Mouse (Mus musculus) heart, postnatal 36 days (tissue): ENCODE data around the gene Taf3. TPM values are rescaled to one million over a fixed set of nuclear protein-coding genes. Genes with fewer than 3 reads are reported as not detected.

Experiments
- DNase-seq, 2 experiments: peaks; one replicate each; pipeline ENCODE4 v3.0.0; 2021 to 2022
- intact Hi-C: fragments of 180-260 bp; cut with DNase I; formaldehyde crosslinking; loops from one replicate; pipeline ENCODE4 v1.15.1; 2025
- total RNA-seq, 2 experiments: library from RNA; stranded (reverse); gene quantifications; 2 replicates each; pipeline ENCODE4 v1.2.3; 2021

Gene Taf3
- total RNA-seq, 2 experiments from 2014 or later = 7.5 to 9.2 TPM

DNA sequence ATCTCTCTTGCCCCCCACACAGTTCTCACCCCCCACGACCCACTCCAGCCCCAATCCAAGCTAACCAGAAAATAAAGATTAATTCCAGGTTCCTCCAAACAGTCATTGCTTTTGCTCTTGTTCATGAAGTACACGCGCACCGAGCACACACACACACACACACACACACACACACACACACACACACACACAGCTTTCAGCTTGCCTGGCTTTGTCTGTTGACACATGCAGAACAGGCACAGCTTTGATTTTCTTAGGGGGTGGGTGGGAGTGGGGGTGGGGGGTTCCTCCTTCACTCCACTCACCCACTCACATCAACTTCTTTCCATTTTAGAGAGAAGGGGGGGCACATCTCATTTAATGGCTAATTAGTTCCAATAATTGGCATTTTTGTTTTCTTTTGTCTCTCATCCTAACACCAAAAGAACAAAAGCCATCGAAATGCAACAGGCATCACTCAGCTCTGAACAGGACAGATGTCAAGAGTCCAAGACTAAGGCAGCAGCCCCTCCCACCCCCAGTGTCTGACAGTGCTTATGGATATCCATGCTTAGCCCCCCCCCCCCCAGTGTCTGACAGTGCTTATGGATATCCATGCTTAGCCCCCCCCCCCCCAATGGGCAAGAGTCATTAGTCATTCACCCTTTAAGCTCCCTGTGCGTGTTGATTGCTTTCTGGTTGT, 155.0 kb downstream of the Taf3 start:
- intact Hi-C loops = no loop called here
- no peak for DNase-seq

DNA sequence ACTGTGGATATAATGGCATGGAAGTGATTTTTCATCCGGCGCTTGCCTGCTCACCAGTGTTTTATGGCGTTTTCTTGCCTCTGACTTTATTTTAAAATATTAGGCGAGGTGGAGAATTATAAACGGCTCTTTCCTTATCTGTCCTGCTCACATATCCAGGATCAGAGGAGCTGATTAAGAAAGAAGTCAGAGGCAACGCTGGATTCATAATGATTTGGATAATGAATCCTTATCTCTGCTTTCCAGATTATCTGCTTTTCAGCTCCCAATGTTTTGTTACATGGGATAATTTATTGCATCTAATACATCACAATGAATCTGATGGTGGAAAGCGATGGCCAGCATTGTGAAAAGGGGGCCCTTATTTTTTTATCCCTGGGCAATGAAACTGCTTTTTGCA, 155.9 kb downstream of the Taf3 start:
- DNase-seq = no peak
- intact Hi-C loops = no loop called here

DNA sequence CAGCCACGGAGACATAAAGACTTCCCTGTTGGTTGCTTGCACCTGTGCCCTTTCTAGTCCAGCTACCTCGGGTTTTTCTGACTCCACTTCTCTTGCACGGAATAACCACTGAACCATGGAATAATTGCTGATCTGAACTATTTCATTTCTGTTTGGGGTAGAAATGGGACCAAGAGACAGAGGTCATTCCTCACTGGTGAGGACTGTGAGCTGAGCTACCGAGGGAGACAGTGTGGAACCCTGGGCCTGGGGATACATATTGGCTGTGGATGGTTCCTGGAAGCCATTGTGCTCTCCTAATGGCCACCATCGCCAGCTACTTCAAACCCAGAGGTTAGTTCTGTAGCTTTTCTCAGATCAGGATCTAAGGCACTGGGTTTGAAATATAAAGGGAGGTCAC, 157.5 kb downstream of the Taf3 start:
- DNase-seq = no peak
- intact Hi-C loops = no loop called here

DNA sequence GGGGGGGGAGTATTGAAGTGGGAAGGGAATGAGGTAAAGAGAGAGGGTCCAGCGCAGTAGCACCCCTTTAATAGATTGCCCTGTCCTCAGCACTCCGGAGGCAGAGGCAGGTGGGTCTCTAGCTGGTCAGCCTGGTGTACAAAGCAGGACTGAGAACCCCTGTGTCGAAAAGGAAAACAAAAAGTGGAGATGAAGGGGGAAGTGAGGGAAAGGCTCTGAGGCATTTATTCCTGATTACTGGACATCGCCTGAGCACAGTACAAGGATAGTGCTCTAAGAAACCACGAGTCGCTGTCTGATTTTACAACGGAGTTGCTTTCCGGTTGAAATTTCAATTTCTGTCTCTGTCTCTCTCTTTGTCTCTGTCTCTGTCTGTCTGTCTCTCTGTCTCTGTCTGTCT, 158.1 kb downstream of the Taf3 start:
- intact Hi-C loops = no loop called here
- DNase-seq = no peak

DNA sequence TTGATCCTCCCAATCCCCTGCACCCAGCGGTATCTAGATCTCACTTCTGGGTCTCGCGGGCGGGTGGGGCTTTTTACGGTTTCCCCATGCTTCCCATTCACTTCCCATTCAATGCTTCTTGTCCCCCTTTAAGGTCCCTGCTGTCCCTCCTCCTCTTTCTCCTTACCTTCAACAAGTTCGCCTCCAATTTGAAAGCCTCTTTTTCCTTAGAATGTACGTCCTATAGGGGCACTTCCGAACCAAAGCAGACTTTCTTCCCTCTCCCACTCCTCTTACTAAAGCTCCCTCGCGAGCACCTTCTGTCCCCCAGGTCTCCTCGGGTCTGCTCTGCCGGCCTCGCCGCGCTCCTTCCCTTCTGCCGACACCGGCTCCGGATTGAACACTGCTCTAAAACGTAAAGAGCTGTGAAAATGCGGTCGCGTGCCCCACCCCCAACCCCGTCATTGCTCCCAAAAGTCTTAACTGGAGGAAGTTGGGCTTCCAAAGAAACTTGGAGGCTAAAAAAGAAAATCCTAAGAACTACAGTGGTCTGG, 158.7 kb downstream of the Taf3 start, which contains the start of gene Gata3:
Gene Gata3 (minus strand): TSS at position 384 of the 533 bp plus-strand sequence.
- intact Hi-C loops = loop anchor here (2.0 to 10.0 kb wide), 2 partner anchors 121 to 1215 kb away; no protein-coding TSS in a partner anchor

DNA sequence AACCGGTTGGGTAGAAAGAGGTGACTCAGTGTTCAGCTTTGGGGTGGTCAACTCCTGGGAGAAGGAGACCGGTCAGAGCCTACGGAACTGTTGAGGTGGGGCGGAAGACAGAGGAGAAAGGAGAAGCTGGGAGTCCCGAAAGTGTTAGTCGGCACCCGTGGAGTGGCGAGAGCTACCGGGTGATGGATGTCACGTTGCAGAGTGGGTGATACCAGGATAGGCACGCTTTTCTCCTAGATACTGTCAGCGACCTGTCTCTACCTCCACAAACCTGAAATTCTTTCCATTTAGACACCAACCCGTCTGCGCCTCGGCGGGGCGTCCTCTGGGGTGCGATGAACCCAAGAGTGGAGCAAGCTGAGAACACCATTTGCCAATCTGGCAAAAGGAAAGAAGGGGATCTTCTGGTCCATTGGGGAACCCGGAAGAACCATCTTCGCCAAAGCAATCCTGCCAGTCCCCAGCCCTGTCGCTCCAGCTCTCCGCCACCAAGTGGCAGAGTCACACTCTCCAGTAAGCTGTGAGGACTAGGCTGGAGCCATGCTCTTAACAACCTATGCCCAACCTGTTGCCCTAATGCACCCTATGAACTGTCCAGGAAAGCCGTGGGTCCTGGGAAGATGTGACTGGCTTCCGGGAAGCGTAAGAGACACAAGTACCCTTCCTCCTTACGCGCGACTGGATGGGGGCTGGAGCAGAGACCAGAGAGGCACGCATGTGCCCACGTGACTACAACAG, 159.3 kb downstream of the Taf3 start, which contains the start of gene 9230102O04Rik:
Gene 9230102O04Rik (minus strand): TSS at position 628 of the 738 bp plus-strand sequence.
- intact Hi-C loops = loop anchor here (2.0 to 10.0 kb wide), 2 partner anchors 122 to 1214 kb away; no protein-coding TSS in a partner anchor
- DNase-seq = no peak

More for the DNA sequence above, 158.7 kb downstream of the Taf3 start, which contains the start of gene Gata3:
- no peak for DNase-seq

DNA sequence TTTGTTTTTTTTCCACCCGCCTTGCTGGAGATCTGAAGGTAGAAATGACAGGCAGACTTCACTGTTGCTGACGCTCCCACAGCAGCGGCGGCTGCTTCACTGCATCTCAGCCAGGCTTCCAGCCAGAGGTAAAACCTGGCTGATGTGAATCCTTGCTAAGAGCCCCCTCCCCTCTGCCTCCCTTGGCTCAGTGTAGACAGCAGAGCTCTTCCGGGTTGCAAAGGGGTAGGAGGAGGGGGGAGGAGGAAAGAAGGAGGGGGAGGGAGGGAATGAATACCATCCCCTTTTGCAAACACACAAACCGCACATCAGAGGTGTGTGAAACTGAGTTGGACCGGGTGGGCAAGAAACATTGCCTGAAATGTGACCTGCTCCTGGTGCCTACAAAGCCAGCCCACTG, 160.8 kb downstream of the Taf3 start:
- intact Hi-C loops = loop anchor here (2.0 to 10.0 kb wide), 2 partner anchors 123 to 1213 kb away; no protein-coding TSS in a partner anchor

DNA sequence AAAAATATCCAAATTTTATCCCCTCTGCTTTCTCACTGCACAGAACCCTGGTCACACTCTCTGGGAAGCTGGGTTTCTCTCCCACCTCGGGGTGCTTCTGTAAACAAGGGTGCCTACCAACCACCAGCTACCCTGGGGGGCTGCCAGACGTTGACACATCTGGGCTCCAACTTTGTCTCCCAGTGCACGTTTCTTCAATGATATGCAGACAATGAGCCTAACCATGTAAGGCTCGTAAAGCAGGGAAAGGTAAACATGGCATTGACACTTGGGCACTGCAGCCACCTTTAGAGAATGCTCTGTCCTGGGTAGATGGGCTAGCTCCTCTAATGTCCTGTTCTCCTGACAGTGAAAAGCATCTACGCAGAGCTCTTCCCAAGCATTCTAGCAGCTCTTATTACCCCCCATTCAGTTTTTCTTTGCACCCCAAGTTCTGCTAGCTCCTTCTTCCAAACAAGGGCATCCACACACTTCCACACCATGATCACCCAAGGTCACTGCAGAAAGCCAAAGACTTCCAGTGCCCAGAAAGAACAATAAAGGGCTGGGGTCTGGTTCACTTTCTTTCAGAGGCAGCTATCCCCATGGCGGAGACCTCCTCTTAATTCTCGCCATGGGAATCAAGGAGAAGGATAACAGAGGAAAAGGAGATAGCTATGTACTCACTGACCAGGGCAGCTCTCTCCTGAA, 161.3 kb downstream of the Taf3 start:
- intact Hi-C loops = loop anchor here (10.0 kb wide), 1 partner anchor 1212 kb away; no protein-coding TSS in a partner anchor
- no peak for DNase-seq

More for the DNA sequence above, 160.8 kb downstream of the Taf3 start:
- DNase-seq = no peak

DNA sequence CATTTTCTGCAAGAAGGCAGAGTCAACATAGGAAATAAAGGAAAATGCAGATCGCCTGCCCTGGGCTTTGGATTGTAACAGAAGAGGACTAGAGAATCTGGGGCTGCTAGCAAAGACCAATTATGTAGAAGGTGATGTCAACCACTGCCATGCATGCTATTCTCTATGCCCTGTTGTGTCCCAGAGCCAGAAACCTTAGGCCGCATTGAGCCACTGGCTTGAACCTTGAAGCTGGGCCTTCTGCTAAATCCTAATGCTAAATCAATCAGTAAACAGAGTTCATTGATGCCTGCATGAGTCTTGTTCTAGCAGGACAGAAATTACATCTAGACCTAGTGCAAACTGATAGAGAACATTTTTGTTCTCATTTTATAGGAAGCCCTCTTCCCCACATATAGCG, 162.4 kb downstream of the Taf3 start:
- intact Hi-C loops = loop anchor here (10.0 kb wide), 1 partner anchor 1211 kb away; no protein-coding TSS in a partner anchor

DNA sequence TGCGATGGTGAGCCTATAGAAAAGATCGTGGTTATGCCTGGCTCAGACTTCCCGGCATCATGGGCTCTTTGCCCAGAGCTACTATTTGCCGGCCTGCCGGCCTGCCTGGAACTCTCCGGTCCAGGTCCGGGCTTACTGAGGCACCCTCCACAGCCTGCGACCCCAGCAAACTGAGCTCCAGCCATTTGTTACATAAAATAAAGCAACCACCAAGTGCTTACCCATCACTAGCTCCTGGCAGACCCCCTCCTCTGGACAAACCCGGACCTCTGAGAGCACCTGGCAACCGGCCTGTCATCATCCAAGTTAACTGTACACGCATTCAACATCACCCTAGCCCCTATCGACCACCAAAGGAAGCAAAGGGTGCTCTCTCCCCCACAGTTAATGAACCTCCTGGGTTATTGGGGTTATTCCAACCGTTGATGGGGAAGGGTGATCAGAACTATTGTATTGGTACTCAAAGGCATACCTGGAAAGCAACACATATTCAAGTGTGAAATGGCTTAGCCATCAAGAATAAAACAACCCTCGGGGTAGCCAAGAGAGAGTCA, 163.1 kb downstream of the Taf3 start:
- no peak for DNase-seq
- intact Hi-C loops = loop anchor here (10.0 kb wide), 1 partner anchor 1210 kb away; no protein-coding TSS in a partner anchor

More for the DNA sequence above, 162.4 kb downstream of the Taf3 start:
- no peak for DNase-seq

DNA sequence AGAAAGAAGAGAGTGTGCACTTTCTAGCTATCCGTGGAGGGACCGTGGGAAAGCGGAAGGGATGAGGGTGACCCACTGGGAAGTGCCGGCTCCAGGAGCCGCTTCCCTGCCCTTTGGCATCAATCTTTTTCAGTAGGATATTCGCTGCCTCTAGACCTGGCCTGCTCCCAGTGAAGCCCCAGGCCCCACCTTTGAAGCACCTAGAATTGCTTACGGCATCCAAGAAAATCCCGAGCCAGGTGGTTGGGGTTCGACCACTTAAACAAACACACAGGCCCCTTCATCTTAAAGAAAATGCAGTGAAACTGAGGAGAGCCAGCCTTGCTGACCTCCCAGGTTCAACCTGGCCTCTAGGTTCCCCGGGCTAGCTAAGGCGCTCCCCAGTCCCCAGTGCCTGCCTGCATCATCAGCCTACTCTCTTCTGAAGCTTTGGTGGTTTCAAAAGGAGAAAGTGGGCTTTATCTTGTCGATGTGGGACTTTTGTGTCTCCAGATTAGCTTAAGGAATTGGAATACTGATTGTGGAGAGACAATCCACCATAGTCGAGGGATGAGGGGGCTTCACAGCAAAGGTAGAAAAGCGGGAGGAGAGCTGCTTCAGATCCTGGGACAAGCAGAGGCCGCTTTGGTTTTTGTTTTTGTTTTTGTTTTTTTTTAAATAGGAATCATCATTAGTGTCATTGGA, 163.7 kb downstream of the Taf3 start:
- intact Hi-C loops = loop anchor here (10.0 kb wide), 1 partner anchor 1210 kb away; no protein-coding TSS in a partner anchor
- no peak for DNase-seq

DNA sequence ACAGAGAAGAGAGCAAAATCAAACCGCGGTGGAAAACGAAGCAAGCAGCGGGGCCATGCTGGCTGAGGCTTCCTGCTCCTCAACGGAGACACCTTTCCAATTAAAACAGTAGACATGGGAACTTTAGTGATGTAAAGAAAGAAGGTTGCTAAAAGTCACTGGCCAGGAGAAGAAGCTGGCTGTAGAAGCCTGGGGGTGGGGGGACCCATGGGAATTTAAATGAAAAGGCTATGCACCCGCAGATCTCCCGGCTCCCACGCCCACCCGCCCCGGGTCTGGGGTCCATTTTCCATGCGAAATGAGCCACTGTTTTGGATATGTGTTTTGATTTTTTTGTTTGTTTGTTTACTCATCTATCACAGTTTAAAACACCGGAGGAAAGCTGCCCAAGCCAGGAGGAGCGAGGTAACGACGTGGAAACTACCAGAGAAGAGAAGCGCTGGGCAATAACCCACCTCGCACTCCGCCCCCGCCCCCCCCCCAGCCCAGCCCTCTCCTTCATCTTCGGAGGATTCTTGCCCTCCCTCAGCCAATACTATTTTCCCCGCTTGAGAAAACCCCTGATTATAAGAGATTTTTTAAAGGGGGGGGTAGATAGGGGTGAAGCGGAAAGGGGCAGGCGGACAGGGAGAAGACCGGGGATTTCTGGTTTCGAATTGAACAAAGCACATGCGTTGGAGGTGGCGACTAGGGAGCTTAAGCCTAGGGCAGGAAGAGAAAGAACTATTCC, 164.4 kb downstream of the Taf3 start:
- intact Hi-C loops = loop anchor here (10.0 kb wide), 1 partner anchor 1209 kb away; no protein-coding TSS in a partner anchor
- DNase-seq = peak in 1 of 2 experiments; percentile 32

DNA sequence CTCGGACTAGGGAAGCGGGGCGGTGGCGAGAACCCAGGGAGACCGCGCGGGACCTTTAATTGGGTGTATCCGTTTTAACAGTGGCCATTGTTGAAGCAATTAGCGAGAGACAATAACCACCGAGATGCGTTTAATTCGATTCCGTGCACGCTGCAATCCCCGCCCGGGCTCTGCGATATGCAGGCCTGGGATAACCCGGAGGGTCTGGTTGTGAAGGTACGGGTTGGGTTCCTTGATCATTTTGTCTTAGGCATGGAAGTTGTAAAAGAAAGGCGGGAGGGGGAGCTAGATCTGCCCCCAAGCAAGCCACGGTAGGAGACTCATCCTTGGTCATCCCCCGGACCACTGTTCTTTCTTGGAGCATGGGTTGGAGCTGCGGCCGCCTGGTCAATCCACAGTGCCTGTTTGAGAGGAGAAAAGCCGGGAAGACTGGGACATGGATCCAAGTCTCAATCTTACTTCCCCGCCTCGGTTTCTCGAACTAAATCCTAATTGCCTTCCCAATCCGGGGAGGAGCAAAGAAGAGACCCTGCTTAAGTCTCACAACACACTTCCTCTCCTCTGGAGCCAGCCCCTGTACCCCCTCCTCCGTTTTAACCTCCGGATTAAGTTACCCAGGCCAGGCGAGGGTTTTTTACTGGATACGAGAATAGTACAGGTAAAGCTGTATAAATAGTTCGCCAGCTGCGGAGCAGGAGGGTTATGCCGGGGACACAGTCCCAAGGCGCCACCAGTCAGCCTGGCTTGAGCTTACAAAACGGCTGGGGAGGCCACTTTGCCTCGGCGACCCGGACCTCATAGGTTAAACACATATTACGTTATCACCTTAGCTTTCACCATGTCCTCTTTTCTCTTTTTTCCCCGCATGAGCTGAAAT, 165.2 kb downstream of the Taf3 start:
- peak in 1 of 2 experiments; percentile 45 for DNase-seq
- intact Hi-C loops = loop anchor here (10.0 kb wide), 1 partner anchor 1208 kb away; no protein-coding TSS in a partner anchor

DNA sequence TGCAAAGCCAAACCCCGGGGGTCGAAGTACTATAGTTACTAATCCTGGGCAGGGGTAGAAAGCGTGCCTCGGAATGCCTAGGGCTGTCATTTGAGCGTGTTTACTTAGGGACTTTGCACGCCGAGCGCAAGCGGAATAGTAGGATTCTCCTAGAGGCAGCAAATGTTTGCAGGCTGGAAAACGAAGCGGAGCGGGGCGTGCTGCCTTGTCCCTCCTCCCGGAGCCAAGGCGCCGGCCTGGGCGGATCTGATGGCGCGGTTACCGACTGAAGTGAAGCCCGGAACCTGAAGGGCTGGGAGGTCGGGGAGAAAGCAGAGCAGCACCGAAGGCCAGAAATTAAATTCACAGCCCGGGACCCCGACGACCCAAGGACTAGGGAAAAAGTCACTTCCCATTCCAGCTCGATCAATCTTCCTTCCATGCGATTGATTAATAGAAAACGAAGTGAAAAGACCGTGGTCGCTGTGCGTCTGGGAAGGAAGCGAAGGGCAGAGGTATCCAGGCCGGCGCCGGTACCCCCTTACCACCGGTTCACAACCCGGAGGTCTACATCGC, 165.9 kb downstream of the Taf3 start:
- intact Hi-C loops = loop anchor here (10.0 kb wide), 1 partner anchor 1208 kb away; no protein-coding TSS in a partner anchor

DNA sequence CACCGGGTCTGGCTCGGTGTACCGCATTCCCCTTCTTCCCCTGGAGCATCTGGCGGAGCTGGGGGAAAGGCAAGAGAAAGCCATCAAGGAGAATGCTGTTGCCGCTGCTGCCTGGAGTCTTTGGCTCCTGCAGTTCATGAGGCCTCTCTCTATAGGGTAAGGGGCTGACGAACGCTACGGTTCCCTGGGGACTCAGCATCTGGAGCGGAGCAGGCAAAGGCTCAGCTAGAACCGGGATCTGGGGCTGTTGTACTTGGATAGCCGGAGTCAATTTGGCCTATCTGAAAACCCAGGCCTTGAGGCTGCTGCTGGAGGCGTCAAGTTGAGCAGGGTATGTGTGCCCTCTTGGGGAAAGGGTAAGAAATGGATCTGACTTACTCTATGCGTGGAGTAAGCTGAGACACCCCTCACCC, 166.8 kb downstream of the Taf3 start:
- intact Hi-C loops = loop anchor here (10.0 kb wide), 1 partner anchor 1207 kb away; no protein-coding TSS in a partner anchor
- no peak for DNase-seq

More for the DNA sequence above, 165.9 kb downstream of the Taf3 start:
- DNase-seq = peak; percentile 48 to 50

DNA sequence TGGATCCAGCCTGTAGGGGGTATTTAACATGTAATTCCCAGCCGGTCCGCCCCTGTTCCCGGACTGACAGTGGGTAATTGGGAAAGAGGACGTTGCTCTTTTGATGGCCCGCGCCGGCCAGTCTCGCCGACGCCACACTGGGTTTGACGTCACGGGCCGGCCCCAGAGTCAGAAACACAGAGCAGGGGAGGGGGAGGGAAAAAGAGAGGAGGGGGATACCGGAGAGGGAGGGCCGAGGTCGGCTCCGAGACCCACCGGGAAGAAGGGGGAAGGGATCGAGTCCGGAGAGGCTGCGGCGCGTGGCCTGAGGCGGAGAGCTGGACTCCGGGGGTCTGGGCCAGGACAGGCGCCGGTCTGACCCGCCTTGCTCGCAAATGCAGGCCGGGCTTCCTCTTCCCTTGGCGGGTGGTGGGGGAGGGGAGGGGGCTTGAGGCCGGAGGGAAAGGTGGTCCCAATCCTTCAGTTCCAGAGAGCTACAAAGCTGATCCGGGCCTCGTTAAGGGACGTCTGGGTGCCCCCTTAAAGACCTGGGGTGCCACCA, 167.3 kb downstream of the Taf3 start, which contains the start of gene 4930412O13Rik:
Gene 4930412O13Rik (plus strand): TSS at position 202 of the 541 bp plus-strand sequence.
- DNase-seq = no peak
- intact Hi-C loops = loop anchor here (10.0 kb wide), 1 partner anchor 1206 kb away; no protein-coding TSS in a partner anchor

DNA sequence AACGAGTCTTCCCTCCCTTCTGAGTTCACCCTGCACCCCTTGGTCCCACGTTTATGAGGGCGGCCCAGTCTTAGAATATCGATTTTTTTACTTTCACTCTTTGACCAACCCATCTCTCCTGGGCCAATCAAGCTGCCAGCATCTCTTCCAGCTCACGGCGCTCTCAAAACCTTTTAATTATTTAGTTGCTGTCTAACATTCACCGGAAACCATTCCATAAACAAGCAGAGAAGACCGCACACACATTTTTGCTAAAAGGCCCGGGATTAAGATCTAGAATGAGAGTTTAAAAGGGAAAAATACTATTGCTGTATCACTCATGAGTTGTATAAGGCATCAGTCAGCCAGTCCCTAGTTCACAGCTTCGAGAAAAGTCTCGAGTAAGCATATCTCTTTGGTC, 168.1 kb downstream of the Taf3 start:
- intact Hi-C loops = loop anchor here (10.0 kb wide), 1 partner anchor 1205 kb away; no protein-coding TSS in a partner anchor
- DNase-seq = no peak
